Mouse (Mus musculus) ES-Bruce4 (cell line): Measurements from ENCODE around the gene Mus81. TPM values are rescaled to one million over a fixed set of nuclear protein-coding genes. Genes with fewer than 3 reads are reported as not detected.

Source experiments
- H3K27ac ChIP-seq: 2 replicates; pipeline ENCODE4 v1.5.1; 2012; ENCODE audit warnings: low read length, inconsistent platforms; ENCODE audit not compliant: insufficient read depth
- H3K27me3 ChIP-seq: 2 replicates; pipeline ENCODE4 v1.6.1; 2012; ENCODE audit warnings: mild to moderate bottlenecking, low read length, inconsistent platforms; ENCODE audit not compliant: control insufficient read depth, poor library complexity, insufficient read depth, severe bottlenecking
- H3K36me3 ChIP-seq: 2 replicates; pipeline ENCODE4 v1.6.1; 2012; ENCODE audit warnings: inconsistent platforms, mild to moderate bottlenecking, low read length, moderate library complexity; ENCODE audit not compliant: control insufficient read depth, poor library complexity, insufficient read depth, severe bottlenecking
- H3K4me1 ChIP-seq: one replicate; pipeline ENCODE4 v1.8.1; 2011; ENCODE audit warnings: low read length; ENCODE audit not compliant: control insufficient read depth, insufficient read depth
- H3K4me3 ChIP-seq: 2 replicates; pipeline ENCODE4 v1.5.1; 2011; ENCODE audit warnings: low read depth, mild to moderate bottlenecking, low read length
- H3K9ac ChIP-seq: 2 replicates; pipeline ENCODE4 v1.6.1; 2012; ENCODE audit warnings: low read depth, mild to moderate bottlenecking, inconsistent platforms; ENCODE audit not compliant: poor library complexity, severe bottlenecking
- H3K9me3 ChIP-seq: replicated peaks from 2 replicates; pipeline ENCODE4 v1.6.1; 2012; ENCODE audit warnings: mild to moderate bottlenecking, low read length, inconsistent platforms; ENCODE audit not compliant: control insufficient read depth, poor library complexity, insufficient read depth, severe bottlenecking
- CTCF ChIP-seq: IDR thresholded peaks from one replicate; pipeline ENCODE4 v1.8.1; 2011; ENCODE audit warnings: low read depth, low read length
- EP300 ChIP-seq: IDR thresholded peaks from 2 replicates; pipeline ENCODE4 v1.6.1; 2011; ENCODE audit warnings: low read depth, low read length; ENCODE audit not compliant: insufficient read depth
- POLR2A ChIP-seq: IDR thresholded peaks from one replicate; pipeline ENCODE4 v1.8.1; 2011; ENCODE audit warnings: low read length; ENCODE audit not compliant: insufficient read depth
- polyA plus RNA-seq: library from polyadenylated mRNA; stranded (reverse); fragments of >200 nt; gene quantifications from 2 replicates; pipeline ENCODE4 v1.2.4, GENCODE M21; 2011; ENCODE audit warnings: low read depth; ENCODE audit not compliant: missing spikeins, insufficient read depth, insufficient read length

Gene Mus81
- polyA plus RNA-seq, 1 experiment, result 14.4 TPM

GRCm38 (mm10) chr19:5459896-5460295 lies 28.3 kb downstream of the Mus81 start:
- Histone ChIP-seq H3K4me1 (no peaks in the 10 kb centered on the region), H3K4me3 (no peak overlapping the region), H3K9me3 (no peaks in the 10 kb centered on the region), H3K36me3 (no peaks in the 10 kb centered on the region), H3K9ac (peak overlapping the region; percentile 80), H3K27me3 (no peaks in the 10 kb centered on the region), H3K27ac (no peak overlapping the region)
- TF ChIP-seq CTCF, result no peak
- TF ChIP-seq POLR2A, result no peak
- no peak for TF ChIP-seq EP300

- Histone ChIP-seq H3K36me3 (no peaks in the 10 kb centered on the region; the same call in 1 of the 2 replicates), H3K27ac (no peak overlapping the region), H3K4me1 (no peaks in the 10 kb centered on the region), H3K9me3 (no peaks in the 10 kb centered on the region), H3K4me3 (no peak overlapping the region), H3K9ac (no peak overlapping the region), H3K27me3 (no peaks in the 10 kb centered on the region)
- TF ChIP-seq POLR2A (no peak), CTCF (no peak), EP300 (no peak)
These were observed 29.2 kb downstream of the Mus81 start for GRCm38 (mm10) chr19:5459019-5459418.

GRCm38 (mm10) chr19:5457746-5458442 lies 30.3 kb downstream of the Mus81 start, which contains the start of gene Ccdc85b:
Gene Ccdc85b (minus strand): TSS chr19:5457894.
- H3K9me3 ChIP-seq, result no peaks in the 10 kb centered on the region
- no peak within 1 kb of the TSS for H3K27ac ChIP-seq
- peak within 1 kb of the TSS; percentile 86 for H3K9ac ChIP-seq
- no peaks in the 10 kb centered on the region; the same call in 1 of the 2 replicates for H3K36me3 ChIP-seq
- no peaks in the 10 kb centered on the region for H3K27me3 ChIP-seq
- H3K4me1 ChIP-seq, result no peaks in the 10 kb centered on the region
- TF ChIP-seq CTCF, result no peak
- no peak for TF ChIP-seq POLR2A
- no peak for TF ChIP-seq EP300
- H3K4me3 ChIP-seq, result peak within 1 kb of the TSS; percentile 64

- H3K4me1 ChIP-seq, result no peaks in the 10 kb centered on the region
- H3K27me3 ChIP-seq, result no peaks in the 10 kb centered on the region
These were observed 31.1 kb downstream of the Mus81 start for GRCm38 (mm10) chr19:5456922-5457745.

GRCm38 (mm10) chr19:5456241-5456921 lies 31.8 kb downstream of the Mus81 start:
- H3K4me1 ChIP-seq, result no peaks in the 10 kb centered on the region
- peak overlapping the region; percentile 86 for H3K9ac ChIP-seq
- no peaks in the 10 kb centered on the region for H3K9me3 ChIP-seq
- no peaks in the 10 kb centered on the region for H3K27me3 ChIP-seq
- TF ChIP-seq CTCF, result no peak
- no peak for TF ChIP-seq EP300
- no peak for TF ChIP-seq POLR2A
- H3K27ac ChIP-seq, result no peak overlapping the region
- H3K4me3 ChIP-seq, result peak overlapping the region; percentile 64
- H3K36me3 ChIP-seq, result no peaks in the 10 kb centered on the region; the same call in 1 of the 2 replicates

More at GRCm38 (mm10) chr19:5456922-5457745, 31.1 kb downstream of the Mus81 start:
- H3K9me3 ChIP-seq, result no peaks in the 10 kb centered on the region
- peak overlapping the region; percentile 64 for H3K4me3 ChIP-seq
- H3K9ac ChIP-seq, result peak overlapping the region; percentile 86
- TF ChIP-seq CTCF, result no peak
- TF ChIP-seq EP300, result no peak
- TF ChIP-seq POLR2A, result peak; percentile 85
- no peak overlapping the region for H3K27ac ChIP-seq
- no peaks in the 10 kb centered on the region; the same call in 1 of the 2 replicates for H3K36me3 ChIP-seq
